Mouse (Mus musculus) kidney, postnatal 25 days (tissue): ENCODE results near the gene Alox5ap.
A peak's percentile ranks its signal among the peaks of the same experiment; 100 is the strongest.

Source experiments
- DNase-seq, 2 experiments: peaks; one replicate each; pipeline ENCODE4 v3.0.0; 2021; ENCODE audit warnings: mixed read lengths in 2 of 2

Alox5ap gene

DNA sequence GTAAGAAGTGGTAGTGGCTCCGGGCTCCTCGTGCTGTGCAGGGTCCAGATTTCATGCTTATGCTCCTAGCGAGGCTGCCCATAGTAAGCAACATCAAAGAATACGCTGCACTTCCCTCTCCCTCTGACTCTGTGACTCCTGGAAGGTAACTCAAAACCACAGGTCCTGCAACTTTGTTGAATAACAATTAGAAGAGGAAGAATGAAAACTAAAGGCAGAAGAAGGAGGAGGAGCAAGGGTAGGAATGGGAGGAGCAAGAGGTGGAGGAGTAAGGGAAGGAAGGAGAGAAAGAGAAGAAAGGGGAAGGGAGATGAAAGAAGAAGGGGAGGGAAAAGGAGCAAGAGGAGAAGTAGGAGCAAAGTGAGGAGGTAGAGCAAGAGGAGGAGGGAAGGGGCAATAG is at the start of gene Alox5ap:
TSS of gene Alox5ap (plus strand) at position 363 of the 400 bp plus-strand sequence.
- no peak for DNase-seq

DNA sequence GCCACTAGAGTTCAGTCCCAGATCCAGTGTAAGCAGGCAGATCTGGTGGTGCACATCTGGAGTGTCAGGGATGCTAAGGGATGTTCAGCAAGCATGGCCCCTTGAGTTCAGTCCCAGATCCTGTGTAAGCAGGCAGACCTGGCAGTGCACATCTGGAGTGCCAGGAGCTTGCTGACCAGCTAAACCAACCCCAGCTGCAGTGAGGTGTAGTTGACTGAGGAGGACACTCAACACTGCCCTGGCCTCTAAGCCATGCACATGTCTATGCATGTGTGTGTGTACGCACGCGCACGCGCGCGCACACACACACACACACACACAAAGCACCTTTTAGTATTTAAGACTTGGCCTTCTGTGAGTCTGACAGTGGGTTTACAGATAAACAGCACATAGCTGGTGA is 49.0 kb upstream of the Alox5ap start:
- no peak for DNase-seq

DNA sequence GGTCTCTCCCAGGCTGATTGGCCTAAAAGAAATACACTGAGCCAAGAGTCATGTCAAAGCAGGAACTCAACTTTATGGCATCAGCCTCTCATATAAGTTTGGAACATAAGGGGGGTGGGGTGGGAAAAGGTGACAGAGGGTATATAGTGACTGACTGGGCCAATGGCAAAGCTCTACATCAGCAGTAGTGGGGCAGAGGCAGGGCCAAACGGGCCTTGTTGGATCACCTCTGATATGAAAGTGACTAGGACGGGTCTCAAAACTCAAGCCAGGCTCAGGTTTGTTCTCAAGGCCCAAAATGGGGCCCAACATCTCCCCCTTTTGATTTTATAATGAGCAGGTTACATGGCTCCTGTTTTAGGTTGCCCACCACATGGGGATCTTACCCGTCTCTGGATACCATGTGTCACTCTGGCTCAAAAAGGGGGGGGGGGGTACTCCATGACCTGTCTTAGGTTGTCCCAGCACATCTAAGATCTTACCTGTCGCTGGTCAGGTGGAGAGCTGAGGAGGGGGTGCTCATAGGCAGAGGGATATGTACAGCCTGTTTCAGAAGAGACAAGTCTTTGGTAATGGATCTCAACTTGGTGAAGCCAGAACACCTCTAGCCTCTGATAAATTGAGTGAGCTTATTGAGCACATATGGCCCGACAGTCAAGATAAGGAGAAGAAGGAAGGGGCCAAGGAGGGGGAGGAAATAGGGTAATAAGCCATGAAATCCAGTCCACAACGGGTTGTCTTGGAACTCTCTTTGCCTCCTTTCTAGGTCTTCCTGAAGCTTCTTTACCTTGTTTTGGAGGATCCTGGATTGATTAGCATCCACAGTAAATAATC is 46.8 kb upstream of the Alox5ap start:
- no peak for DNase-seq

DNA sequence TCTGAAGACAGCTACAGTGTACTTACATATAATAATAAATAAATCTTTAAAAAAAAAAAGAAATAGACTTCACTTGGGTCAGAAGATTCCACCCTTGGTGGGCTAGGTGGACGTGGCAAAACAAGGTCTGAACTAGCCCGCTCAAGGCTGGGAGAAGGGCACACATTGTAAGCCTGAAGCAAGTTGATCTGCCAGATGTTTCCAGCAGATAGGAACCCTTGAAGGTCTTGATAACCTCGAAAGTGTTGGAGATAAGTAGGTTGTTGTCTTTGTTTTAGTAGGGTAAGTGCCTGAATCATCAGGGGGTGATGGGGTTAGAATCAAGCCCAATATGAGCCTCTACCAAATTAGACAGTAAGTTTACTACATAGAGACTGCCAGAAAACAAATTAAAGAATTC is 45.1 kb upstream of the Alox5ap start:
- DNase-seq, result no peak

DNA sequence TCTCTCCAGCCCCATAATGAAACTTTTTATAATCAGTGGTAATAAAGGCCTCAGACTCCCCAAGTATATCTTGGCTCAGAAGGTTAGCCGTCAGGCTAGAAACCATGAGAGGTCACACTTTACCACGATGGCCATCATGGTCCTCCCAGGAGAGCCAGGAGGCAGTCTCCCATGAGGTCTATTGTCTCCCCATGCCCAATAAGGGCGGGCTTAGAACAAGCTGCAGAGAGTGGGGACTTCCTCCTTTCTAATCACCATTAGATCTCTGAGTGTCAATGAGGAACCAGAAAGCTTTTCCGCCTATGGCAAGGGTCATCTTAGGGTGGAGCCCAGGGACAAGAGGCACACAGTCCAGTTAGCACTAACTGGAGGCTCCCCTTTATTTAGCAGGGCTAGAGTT is 43.2 kb upstream of the Alox5ap start:
- no peak for DNase-seq

DNA sequence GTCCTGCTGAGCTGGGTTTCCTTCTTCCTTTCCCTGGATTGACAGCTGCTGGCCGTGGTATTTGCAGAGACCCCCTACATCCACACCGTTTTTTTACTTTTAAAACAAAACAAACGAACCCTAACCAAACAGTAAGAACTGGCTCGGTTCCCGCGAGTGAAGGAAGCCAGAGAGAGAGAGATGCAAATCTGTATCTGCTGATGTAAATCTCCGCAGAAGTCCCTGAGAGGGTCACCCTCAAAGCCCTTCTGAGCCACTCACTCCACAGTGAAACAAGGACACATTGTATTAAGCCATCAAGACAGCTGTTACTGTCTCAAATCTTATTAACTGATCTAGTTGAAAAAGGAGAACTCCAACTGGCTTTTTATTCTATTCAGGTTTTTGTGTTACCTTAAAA is 39.9 kb upstream of the Alox5ap start:
- no peak for DNase-seq

DNA sequence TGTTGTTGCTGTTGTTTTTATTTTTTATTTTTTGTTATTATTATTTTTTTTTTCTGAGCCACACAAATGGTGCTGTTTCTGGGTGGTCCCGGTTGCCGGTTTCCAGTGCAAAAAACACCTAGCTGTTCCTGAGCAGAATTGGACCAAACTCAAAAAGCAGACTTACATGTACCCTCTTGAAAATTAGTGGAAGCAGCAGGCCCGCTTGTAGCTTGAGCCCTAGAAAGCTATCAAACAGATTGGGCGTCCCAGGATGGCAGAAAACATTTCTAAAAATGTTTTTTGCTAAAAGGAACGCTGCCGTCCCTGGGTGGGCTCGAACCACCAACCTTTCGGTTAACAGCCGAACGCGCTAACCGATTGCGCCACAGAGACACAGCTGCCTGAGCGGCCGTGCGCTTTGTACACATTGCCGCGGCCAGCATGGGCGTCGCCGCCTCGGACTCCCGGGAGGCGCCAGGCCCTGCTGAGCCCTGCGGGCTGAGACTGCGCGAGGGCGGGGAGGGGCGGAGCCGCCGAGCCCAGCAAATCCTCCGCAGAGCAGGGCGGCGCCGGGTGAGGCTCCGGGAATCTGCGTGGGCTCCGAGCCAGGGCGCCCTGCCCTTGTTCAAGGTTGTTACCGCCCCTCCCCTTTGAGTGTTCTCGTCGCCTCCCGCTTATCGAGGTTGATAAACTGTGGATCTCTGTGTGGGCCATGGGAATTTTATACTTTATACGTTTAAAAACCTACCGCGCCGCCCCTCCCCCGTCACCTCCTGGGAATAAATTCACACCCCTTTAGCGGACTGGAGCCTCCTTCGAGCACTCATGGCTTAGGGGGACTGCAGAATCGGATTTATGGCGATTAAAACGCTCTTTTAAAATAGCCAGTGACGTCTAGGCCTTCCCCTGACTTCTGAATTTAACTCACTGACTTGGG is 35.6 kb upstream of the Alox5ap start:
- DNase-seq, result peak; percentile 97 to 99

DNA sequence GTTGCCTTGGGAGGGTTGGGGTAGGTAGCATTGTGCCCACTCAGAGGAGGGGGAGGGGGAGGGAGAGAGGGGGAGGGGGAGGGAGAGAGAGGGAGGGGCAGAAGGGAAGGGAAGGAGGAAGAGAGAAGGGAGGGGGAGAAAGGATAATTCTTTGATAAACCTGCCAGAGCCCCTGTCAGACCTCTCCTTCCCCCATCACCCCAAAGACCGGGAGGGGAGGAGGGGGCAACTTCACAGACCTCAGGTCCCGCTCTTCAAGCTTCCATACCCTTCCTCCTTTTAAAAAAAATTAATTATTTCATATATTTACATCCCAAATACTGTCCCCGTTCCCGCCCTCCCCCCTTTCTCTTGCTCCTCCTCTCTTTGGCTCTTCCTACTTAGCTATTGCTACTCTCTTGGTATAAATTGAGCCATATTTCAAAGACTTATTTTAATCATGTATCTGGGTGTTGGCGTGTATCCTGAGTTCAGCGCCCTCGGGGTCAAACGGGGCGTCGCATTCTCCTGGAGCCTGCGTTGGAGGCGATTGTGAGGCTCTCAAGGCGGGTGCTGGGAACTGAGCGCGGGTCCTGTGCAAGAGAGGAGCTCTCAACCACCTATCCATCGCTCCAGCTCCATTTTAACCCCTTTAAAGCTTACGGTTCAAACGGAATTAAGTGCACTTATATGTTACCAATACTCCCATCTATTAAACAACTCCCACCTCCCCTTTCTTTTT is 34.8 kb upstream of the Alox5ap start:
- no peak for DNase-seq

DNA sequence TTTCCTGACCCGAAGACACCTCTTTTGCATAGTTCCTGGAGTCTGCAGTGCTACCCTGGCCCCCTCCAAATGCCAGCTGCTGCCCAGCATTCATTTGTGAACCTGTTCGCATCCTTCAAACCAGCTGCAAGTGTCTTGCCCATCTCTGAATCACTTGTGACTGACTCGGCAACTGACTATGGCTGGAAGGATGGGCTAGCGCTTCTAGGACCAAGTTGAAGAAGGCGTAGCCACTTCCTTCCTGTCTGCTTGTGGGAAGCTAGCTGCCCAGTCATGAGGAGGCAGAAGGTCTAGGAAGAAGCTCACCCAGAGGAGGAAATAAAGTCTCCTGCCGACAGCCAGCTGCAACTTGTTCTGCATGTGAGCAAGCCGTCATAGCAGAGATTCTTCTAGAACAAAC is 29.6 kb upstream of the Alox5ap start:
- DNase-seq, result no peak

DNA sequence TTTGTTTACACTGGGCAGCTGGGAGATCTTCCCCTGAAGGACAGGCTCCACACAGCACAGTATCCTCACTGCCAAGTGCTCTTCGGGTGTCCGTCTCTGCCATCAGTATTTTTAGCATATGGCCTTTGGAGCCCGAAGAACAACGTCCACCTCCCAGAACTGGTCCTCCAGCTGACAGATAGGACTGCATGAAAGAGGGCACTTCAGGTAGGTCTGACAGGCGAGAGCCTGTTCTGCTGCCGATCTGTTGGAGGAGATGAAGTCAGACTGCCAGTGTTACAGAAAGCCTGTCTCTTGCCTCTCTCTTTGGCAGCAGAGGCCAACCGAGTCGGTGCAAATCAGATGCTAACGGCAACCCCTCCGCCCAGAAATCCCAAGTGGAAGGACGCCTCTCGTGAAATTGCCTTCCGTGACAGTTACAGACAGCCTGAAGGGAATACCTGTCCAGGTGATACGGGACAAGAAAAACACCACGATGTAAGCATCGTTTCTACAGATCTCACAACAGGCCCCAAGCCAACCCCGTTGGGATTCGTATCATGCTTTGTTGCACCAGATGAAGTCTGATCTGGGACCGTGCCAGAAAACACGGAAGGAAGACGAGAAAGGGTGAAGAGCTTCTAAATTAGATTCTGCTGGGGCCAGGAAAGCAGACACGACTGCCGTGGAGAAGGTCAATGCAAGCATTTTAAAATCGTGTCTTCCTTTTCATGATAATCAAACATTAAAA is 27.2 kb upstream of the Alox5ap start:
- DNase-seq, result no peak

DNA sequence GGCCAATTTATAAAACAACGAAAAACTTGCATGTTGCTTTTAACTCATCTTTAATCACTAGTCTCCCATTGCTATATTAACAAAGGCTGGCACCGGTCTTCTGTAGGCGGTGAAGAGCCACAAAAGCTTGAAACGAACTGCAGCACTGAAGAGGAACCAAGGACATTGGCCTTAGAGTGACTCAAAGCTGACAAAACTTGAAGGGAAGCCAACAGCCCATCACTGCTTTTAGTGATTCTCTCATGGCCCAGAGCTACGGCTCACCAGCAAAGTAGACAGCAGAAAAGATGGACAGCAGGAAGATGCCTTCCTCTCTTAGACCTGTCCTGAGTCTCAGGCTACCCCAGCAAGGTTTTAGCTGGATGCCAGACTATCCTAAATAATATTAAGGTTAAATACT is 22.1 kb upstream of the Alox5ap start:
- DNase-seq, result no peak

DNA sequence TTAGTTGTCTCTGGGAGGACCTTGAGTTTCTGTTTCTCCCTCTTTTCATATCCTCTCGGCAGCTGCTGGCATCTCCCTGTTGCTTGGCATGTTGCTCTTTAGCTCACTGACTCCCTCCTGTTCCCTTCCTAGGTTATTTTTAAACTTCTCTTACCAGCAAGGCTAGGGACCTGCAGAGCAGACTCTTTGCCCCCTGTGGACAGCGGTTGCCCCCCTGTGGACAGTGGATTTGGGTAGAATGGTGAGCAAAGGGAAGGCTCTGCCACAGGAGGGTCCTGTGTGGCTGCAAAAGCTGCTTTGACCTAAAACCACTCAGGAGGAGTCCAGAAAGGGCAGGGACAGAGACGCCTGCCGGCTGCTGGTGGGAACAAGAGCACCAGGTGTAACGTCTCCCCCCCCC is 21.5 kb upstream of the Alox5ap start:
- no peak for DNase-seq

DNA sequence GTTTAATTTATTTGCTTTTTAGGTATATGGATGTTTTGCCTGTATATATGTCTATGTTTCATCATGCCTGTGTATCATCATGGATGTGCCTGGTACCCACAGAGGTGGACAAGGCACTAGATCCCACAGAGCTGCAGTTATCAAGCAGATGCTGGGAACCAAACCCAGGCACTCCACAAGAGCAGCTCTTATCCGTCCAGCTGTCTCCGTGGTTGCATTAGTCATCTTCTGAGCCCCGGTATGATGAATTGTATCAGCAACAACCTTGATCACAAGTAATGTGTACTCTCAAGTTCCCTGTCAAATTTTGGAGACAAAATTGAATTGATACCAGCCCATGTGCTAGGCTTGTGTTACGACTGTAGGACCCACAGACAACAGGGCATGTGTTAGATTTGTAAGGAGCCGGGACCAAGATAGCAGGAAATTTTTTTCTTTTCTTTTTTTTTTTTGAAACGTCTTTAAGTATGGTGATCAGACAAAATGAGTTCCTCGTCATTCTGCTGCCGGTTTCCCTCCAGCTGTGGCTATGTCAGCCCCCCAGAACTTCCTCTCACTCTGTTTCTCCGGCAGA is 19.1 kb upstream of the Alox5ap start:
- no peak for DNase-seq

DNA sequence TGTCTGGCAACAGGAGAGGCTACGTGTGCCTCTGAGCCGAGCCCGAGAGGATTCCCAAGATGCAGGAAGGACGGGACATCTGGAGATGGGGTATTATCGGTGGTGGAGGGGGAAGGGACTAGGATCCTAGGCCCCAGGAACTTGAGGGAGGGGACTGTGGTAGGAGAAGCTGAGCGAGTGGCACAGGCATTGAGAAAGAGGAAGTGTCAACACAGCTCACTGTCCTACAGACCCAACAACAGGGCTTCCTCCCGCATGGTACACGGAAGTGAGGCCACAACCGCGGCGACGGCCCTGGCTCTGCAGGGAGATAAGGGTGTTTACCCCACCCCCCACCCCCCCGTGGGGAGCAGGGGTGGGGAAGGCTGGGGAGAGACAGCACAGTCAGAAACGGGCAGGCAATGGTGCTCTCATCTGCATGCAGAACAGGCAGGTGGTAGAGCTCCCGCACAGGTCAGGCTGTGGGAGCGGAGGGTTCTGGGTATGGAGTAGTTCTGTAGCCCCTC is 18.5 kb upstream of the Alox5ap start:
- peak; percentile 20 to 55 for DNase-seq

DNA sequence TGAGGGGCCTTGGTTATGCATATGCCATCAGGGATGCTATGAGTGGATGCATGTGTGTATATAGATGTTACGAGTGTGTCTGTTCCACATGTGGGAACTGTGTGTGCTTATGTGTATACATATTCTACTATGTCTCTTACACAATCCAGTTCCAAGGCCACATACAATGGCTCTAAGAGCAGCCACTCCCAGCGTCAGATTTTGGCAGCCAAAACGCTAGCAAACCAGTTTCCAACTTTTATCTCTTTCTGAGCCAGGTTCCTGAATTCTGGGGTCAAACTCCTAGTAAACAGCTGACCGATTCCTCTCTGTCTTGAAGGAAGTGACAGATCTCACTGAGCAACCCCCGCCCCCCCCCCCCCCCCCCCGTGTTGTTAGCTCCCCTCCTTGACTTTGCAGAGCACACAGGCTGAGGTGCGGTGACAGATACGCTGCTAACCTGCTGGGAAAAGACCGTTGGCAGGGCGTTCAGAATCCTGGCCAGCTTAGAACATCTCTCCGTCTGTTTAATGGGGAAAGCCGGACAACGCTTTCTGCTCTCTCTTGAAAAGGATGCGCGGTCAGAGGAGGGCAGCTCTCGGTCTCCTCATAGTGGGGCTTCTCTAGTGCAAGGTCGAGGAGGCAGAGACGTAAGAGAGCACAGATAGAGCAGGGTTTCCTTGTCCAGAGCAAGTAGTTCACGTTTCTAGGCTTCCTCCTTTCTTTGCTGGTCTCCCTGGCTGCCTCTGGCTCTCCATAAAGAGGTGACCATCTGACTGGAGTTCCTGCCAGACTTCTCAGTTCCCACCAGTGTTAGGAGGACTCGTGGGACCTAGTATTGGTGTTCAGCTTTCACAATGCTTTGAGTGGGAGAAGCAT is 17.3 kb upstream of the Alox5ap start:
- no peak for DNase-seq

DNA sequence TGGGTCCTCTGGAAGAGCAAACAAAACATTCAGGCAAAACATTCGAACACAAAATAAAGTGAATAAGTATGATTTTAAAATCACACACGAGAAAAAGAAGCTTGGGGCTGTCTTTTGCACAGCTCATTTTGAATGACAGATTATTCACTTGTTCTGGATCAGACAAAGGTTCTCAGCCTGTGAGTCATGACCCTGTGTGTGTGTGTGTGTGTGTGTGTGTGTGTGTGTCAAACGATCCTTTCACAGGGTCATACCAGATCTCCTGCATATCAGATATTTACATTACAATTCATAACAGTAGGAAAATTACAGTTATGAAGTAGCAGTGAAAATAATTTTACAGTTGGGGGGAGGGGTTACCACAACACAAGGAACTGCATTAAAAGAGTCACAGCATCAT is 12.3 kb upstream of the Alox5ap start:
- no peak for DNase-seq

DNA sequence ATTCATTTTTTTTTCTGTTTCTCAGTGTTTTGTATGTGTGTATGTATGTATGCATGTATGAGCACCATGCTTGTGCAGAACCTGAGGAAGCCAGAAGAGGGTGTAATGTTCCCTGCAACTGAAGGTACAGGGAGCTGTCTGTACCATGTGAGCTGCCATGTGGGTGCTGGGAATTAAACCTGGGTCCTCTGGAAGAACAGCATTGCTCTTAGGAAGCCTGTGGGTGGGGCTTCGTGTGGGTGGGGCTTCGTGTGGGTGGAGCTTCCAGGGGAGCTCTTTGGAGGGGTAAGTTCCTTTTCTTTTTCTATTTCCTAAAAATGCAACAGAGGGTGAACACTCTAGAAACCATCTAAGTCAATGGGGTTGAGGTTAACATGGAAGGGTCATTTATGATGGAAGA is 11.1 kb upstream of the Alox5ap start:
- DNase-seq, result no peak

DNA sequence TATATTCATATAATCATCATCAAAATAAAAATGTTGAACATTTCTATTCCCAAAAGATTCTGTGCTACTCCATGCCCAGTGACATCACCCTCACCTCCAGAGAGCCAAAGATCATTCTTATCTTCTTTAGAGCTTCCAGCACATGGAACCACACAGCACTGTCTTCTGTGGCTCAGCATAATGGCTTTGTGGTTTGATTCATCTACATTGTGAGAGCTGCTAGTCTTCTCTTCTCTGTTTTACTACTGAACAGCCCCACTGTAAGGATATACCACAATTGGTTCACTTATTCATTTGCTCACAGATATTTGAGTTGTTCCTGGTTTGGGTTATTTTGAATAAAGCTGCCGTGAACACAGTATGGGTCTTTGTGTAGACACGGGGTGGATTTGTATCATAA is 9.0 kb upstream of the Alox5ap start:
- DNase-seq, result no peak

DNA sequence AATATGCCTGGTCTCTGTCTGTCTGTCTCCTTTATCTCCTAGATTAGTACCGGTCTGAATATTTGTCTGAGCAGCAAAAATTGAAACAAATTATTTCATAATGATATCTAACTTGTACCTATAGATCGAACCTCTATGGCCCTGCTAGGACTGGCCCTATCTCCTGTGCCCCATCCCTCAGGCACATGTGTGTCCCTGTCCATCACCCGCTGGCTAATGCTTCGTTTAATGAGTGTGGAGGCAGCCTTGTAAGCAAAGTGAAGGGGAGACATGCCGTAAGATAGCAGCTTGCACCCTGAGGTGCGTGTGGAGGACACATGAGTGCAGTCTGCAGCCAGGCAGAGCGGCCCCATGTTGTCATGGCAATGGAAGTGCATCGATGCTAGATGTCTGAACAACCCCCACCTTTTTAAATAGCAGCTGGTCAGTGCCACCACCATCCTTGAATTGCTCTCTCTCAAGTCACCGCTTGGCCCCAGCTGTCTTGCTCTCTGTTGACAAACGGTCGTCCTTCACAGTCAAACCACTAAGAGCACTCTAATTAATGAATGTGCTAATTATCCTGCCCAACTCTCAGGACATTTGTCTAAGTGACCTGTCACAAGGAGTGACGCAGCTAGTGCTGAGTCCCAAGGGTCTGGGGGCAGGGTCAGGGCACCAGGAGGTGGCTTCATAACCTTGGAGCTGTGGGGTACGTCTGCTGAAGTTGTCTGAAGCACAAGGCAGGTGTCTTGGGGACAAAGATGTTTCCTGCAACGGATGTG is 6.9 kb upstream of the Alox5ap start:
- no peak for DNase-seq

DNA sequence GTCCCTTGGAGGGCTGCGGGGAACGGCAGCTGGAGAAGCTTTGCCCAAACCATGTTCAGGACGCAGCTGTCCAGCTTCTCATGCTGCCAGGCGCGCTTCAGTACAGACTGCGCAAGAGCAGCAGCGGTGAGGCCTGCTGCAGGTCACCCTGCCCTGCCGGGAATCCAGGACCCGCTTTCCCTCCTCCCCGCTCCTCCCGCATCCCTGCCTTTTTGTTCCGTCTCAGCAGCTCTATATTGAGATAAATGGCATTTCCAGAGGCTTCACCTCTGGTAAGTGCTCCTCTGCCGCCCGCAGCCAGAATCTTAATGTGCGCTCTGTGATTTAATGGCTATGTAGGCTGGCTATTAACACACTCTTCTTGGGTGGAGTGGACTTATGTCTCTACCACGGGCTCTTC is 5.5 kb upstream of the Alox5ap start:
- DNase-seq, result no peak
